Mouse (Mus musculus) T-cell, adult 66 days (primary cell): Measurements from ENCODE around the gene Cip2a. TPM values are rescaled to one million over a fixed set of nuclear protein-coding genes. Genes with fewer than 3 reads are reported as not detected.

Experiments used
- total RNA-seq, 2 experiments: library from RNA; stranded (reverse); gene quantifications; 3 replicates in 1 of 2; 4 replicates in 1 of 2; pipeline ENCODE4 v1.2.4; 2023

The Cip2a gene
- 10 to 100 TPM in 1 of 2 experiments, 1 to 10 TPM in 1; 7.2 to 11.7 TPM for total RNA-seq

DNA sequence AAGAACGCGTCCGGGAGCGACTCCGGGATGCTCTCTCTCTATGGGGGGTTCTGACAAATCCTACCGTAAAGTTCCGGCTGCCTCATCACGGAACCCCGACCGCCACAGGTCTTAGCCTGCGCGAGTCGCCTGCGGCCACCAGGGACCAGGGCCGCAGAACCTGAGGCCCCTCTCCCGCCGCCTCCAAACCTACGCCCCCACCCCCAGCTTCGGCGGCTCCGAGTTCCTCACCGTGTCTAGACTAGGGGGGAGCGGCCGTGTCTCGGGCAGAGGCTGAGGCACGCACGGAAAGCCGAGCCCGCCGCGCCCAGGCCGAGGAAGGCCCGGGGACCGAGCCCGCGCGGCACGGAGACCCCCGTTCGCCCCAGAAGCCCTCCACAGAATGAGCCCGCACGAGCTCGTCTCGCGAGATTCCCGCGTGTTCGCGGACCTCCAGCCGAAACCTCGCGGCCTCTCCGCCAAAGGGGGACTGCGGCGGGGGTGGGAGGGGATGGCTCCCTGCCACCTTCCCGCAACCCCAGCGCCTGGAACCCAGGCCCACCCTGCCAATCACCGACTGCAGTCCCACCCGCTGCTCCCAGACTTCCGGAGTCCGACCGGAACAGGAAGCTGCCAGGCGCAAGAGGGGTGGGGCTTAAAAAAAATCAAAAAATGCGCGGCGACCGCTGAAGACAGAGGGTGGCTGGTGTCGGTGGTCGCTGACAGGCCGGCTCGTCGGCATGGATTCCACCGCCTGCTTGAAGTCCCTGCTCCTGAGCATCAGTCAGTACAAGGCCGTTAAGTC is at the start of gene Cip2a, which contains the start of gene Dzip3:
TSS of gene Cip2a (plus strand) at position 627 of the 784 bp plus-strand sequence.
TSS of gene Dzip3 (minus strand) at position 607 of the 784 bp plus-strand sequence.

DNA sequence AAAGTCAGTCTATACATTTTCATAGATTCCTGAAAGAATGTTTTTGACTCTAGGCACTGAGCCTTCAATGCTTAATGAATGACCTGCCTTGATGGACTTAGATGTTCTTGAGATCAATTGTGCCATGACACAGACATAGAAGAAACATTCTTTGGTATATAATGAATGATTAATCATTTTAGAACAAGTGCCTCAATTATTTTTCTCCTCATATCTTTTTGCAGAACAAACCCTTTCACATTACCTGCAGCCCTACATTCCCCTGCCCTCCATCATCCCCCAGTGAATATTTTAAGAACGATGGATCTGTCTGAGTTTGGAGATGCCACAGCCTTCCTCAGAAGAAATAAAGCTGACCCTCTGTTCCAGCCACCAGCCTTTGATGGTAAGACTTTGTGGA is 63.2 kb downstream of the Cip2a start, which contains the start of gene Myh15:
TSS of gene Myh15 (plus strand) at position 301 of the 400 bp plus-strand sequence.

Other genes starting within 250 kb of the Cip2a start
- gene Trat1, start 222.2 kb upstream of the Cip2a start, total RNA-seq, result 10 to 100 TPM; 69.2 to 71.7 TPM
- gene Retnlb, start 177.3 kb upstream of the Cip2a start, total RNA-seq, result not detected
- gene Retnla, start 151.6 kb upstream of the Cip2a start, total RNA-seq, result not detected
- 1 to 10 TPM; 2.1 to 2.5 TPM for gene Retnlg, start 121.6 kb upstream of the Cip2a start, total RNA-seq
- 10 to 100 TPM in 1 of 2 experiments, 1 to 10 TPM in 1; 8.8 to 14.9 TPM for gene Dzip3, start within 50 bp of the Cip2a start, total RNA-seq
- gene Myh15, start 63.3 kb downstream of the Cip2a start, total RNA-seq, result under 1 TPM in 1 of 2 experiments, not detected in 1; 0.09 TPM